21 mouse cellular contexts compared by ENCODE assay signal in genomic region chr19:27310039-27310438, GRCm38 (mm10). TPM values are rescaled to one million over a fixed set of nuclear protein-coding genes. Genes with fewer than 3 reads are reported as not detected.
DNase-seq lines count a peak whose midpoint lies in the region; ATAC-seq and TF ChIP-seq lines count a peak whose summit lies in the region.
"Had no signal": no experiment of that assay in that cellular context is flagged by ENCODE, and none has a peak within 500 bp of the region (broad histone marks: within the 10 kb centered on the region; RNA-seq: fewer than 3 reads in every experiment).

No protein-coding gene starts in this region.

- intact Hi-C loops in left cerebral cortex, postnatal 10 days (cut with DNase I): no loop called here

- dilution Hi-C loops in CH12.LX (cut with MboI; ENCODE audit: extremely low pct_ligation_motif_present, extremely low pct_unique_long_range_greater_than_20kb, low sequenced_read_pairs): no loop called here

- no peak overlapping the region for H3K9ac ChIP-seq in midbrain, embryonic 11.5 days (ENCODE audit: low read length)
- H3K9ac ChIP-seq in midbrain, embryonic 13.5 days (replicated peaks): no peak overlapping the region
- H3K9ac ChIP-seq in CH12.LX (ENCODE audit: insufficient read depth, low read depth): no peak overlapping the region

- no peak overlapping the region for H3K27ac ChIP-seq in midbrain, embryonic 11.5 days (ENCODE audit: low read depth, low read length)
- H3K27ac ChIP-seq in midbrain, embryonic 13.5 days: no peak overlapping the region
- no peak overlapping the region for H3K27ac ChIP-seq in CH12.LX (ENCODE audit: insufficient read depth, low read depth)

- H3K4me3 ChIP-seq in midbrain, embryonic 11.5 days (ENCODE audit: low read depth, low read length): no peak overlapping the region
- H3K4me3 ChIP-seq in midbrain, embryonic 13.5 days (replicated peaks): no peak overlapping the region
- H3K4me3 ChIP-seq in CH12.LX (replicated peaks in 1 of 3; ENCODE audit: low read depth in 2 of 3, low read length in 2 of 3, poor library complexity in 1 of 3): no peak overlapping the region

- no peak for TF ChIP-seq CTCF in CH12.LX (conservative IDR thresholded peaks at IDR 0.05 in 1 of 2, IDR thresholded peaks at IDR 0.05 in 1 of 2; ENCODE audit: low read depth in 2 of 2, low read length in 2 of 2)

- H3K27me3 ChIP-seq in midbrain, embryonic 11.5 days (ENCODE audit: control insufficient read depth, insufficient read depth, low read length): no peaks in the 10 kb centered on the region
- no peaks in the 10 kb centered on the region for H3K27me3 ChIP-seq in midbrain, embryonic 13.5 days
- H3K27me3 ChIP-seq in CH12.LX (replicated peaks): no peaks in the 10 kb centered on the region

- DNase-seq in midbrain, embryonic 11.5 days (ENCODE audit: low spot score, missing footprints): peak; percentile 47
- peak; percentile 17 for DNase-seq in CH12.LX (ENCODE audit: extremely low read depth)
- DNase-seq in left cerebral cortex, postnatal 10 days (ENCODE audit: extremely low spot score in 1 of 2, low spot score in 2 of 2): no peak
- DNase-seq: adrenal gland, adult 2 months; adrenal gland, adult 8-10 months; adrenal gland, postnatal 10 days; adrenal gland, postnatal 14 days; adrenal gland, postnatal 25 days; adrenal gland, postnatal 36 days; B cell, adult 2 months; cerebellum, adult 11 months; cerebellum, adult 11-12 months; cerebellum, adult 18-20 months; cerebellum, adult 2 months had no signal

- in situ Hi-C loops in CH12.LX (cut with MboI; ENCODE audit: low pct_ligation_motif_present, low pct_unique_long_range_greater_than_20kb, low sequenced_read_pairs): no loop called here

- H3K9me3 ChIP-seq in midbrain, embryonic 11.5 days (ENCODE audit: control insufficient read depth, low read length): no peaks in the 10 kb centered on the region
- H3K9me3 ChIP-seq in midbrain, embryonic 13.5 days: no peaks in the 10 kb centered on the region
- no peaks in the 10 kb centered on the region for H3K9me3 ChIP-seq in CH12.LX (replicated peaks; ENCODE audit: low read length)
- H3K9me3 ChIP-seq: G1E had no signal

- WGBS in midbrain, embryonic 11.5 days: 90% methylated on average over 2 of the region's 2 CpGs
- 88% methylated on average over 2 of the region's 2 CpGs for WGBS in midbrain, embryonic 13.5 days

- no peaks in the 10 kb centered on the region for H3K79me2 ChIP-seq in CH12.LX (replicated peaks; ENCODE audit: control insufficient read depth, extremely low read depth, insufficient read depth, poor library complexity, severe bottlenecking)

- TF ChIP-seq POLR2A in CH12.LX (IDR thresholded peaks at IDR 0.05; ENCODE audit: low read depth, low read length): no peak

- peak; percentile 54; the same call in 1 of the 2 replicates for TF ChIP-seq EP300 in CH12.LX (IDR thresholded peaks at IDR 0.05; ENCODE audit: low read length)

- H3K4me2 ChIP-seq in midbrain, embryonic 11.5 days: no peak overlapping the region
- H3K4me2 ChIP-seq in midbrain, embryonic 13.5 days (replicated peaks): no peak overlapping the region
- H3K4me2 ChIP-seq in CH12.LX (ENCODE audit: insufficient read depth, low read depth, poor library complexity, severe bottlenecking): no peak overlapping the region

- ATAC-seq in midbrain, embryonic 11.5 days (ENCODE audit: low FRiP score): no peak
- no peak for ATAC-seq in midbrain, embryonic 13.5 days
- ATAC-seq: activated CD4-positive, CD25-positive, alpha-beta regulatory T cell, adult 4 months; CD4-positive, CD25-positive, alpha-beta regulatory T cell, adult 4 months; Patski had no signal

- H3K4me1 ChIP-seq in midbrain, embryonic 11.5 days (ENCODE audit: control insufficient read depth, insufficient read depth, low read length): no peaks in the 10 kb centered on the region
- no peaks in the 10 kb centered on the region for H3K4me1 ChIP-seq in midbrain, embryonic 13.5 days (replicated peaks)
- H3K4me1 ChIP-seq in CH12.LX (ENCODE audit: control insufficient read depth in 1 of 2, insufficient read depth in 2 of 2): peaks cover 12 to 28% of the 10 kb centered on the region in 2 experiments

- no peaks in the 10 kb centered on the region for H3K36me3 ChIP-seq in midbrain, embryonic 11.5 days (ENCODE audit: control insufficient read depth, insufficient read depth, low read length)
- no peaks in the 10 kb centered on the region for H3K36me3 ChIP-seq in midbrain, embryonic 13.5 days
- no peaks in the 10 kb centered on the region for H3K36me3 ChIP-seq in CH12.LX (replicated peaks in 1 of 2; ENCODE audit: control insufficient read depth in 1 of 2, insufficient read depth in 1 of 2, low read length in 1 of 2)
- H3K36me3 ChIP-seq: G1E had no signal

- TF ChIP-seq RAD21 in CH12.LX (IDR thresholded peaks at IDR 0.05; ENCODE audit: low read depth, low read length): no peak

TF ChIP-seq in CH12.LX, 34 proteins besides CTCF, POLR2A, EP300 and RAD21:
- no peak for TF ChIP-seq MAZ (IDR thresholded peaks at IDR 0.05; ENCODE audit: low read depth, low read length)
- TF ChIP-seq ETS1 (conservative IDR thresholded peaks at IDR 0.05; ENCODE audit: low read depth, low read length): 0 out of 2 replicates have a peak, but pooled peaks have one; percentile 26
- peak; percentile 60 for TF ChIP-seq IRF4 (IDR thresholded peaks at IDR 0.05; ENCODE audit: low read depth, low read length)
- no peak for TF ChIP-seq USF2 (conservative IDR thresholded peaks at IDR 0.05; ENCODE audit: low read depth, low read length)
- TF ChIP-seq BHLHE40 (IDR thresholded peaks at IDR 0.05; ENCODE audit: low read depth, low read length): peak; percentile 12; the same call in 1 of the 2 replicates

RNA-seq across cellular contexts. Expression of gene Kcnv2, which starts 12.3 kb away (rescaled TPM):
- 0.19 and 0.29 TPM in 2 replicates for polyA plus RNA-seq in midbrain, embryonic 11.5 days (2014; fragmentation: Nextera tagmentation; extraction: Ambion mirVana)
- polyA plus RNA-seq in midbrain, embryonic 13.5 days (2015; fragmentation: Nextera tagmentation; extraction: Ambion mirVana): 0.04 TPM in 1 of 2 replicates, not detected in the other
- total RNA-seq in CH12.LX (2012; rRNA removed) (not detected in 2 replicates), CH12.LX (2014; rRNA removed) (not detected in 2 replicates)
- not detected in 2 replicates for polyA plus RNA-seq in CH12.LX (2012; ENCODE audit: insufficient read length, low read depth)
- total RNA-seq in left cerebral cortex, postnatal 10 days (2021): not detected
- total RNA-seq: adrenal gland, adult 8-10 months; adrenal gland, postnatal 25 days; MEL had no signal
- polyA plus RNA-seq: adrenal gland, adult 2 months; C2C12; CD4-positive, CD25-positive, alpha-beta regulatory T cell, adult 4 months; G1E; Patski had no signal

Comparison
In these comparisons a context has a peak if more than half of its experiments do, and no peak if none do; other contexts are left out.
1. DNase-seq: peak in midbrain, embryonic 11.5 days (single experiment) and CH12.LX (single experiment); none in left cerebral cortex, postnatal 10 days (0 of 2).